Mouse (Mus musculus): ENCODE measurements around the gene Mlxip. TPM values are rescaled to one million over a fixed set of nuclear protein-coding genes. Genes with fewer than 3 reads are reported as not detected.
A peak's percentile ranks its signal among the peaks of the same experiment; 100 is the strongest.

The Mlxip gene
- polyA plus RNA-seq, 1 experiment: 24.1 TPM

GRCm38 (mm10) chr5:123427556-123427955 lies 33.0 kb downstream of the Mlxip start:
- H3K4me3 ChIP-seq (ENCODE audit: insufficient read depth, low read length): no peak overlapping the region
- TF ChIP-seq POLR2A (IDR thresholded peaks at IDR 0.05; ENCODE audit: low read depth, low read length): no peak
- no peak for TF ChIP-seq CTCF (IDR thresholded peaks at IDR 0.05; ENCODE audit: borderline replicate concordance, insufficient read depth, low read length)
- peak overlapping the region; percentile 30; the same call in 1 of the 2 replicates for H3K27ac ChIP-seq (ENCODE audit: insufficient read depth, low read length)
- H3K4me1 ChIP-seq (ENCODE audit: control insufficient read depth, insufficient read depth, low read length): peaks cover 4% of the 10 kb centered on the region

GRCm38 (mm10) chr5:123431524-123432304 lies 37.1 kb downstream of the Mlxip start:
- TF ChIP-seq CTCF (IDR thresholded peaks at IDR 0.05; ENCODE audit: borderline replicate concordance, insufficient read depth, low read length): no peak
- no peak for TF ChIP-seq POLR2A (IDR thresholded peaks at IDR 0.05; ENCODE audit: low read depth, low read length)
- Histone ChIP-seq H3K27ac (ENCODE audit: insufficient read depth, low read length) (no peak overlapping the region), H3K4me1 (ENCODE audit: control insufficient read depth, insufficient read depth, low read length) (peaks cover 9% of the 10 kb centered on the region)

GRCm38 (mm10) chr5:123432305-123432874 lies 37.8 kb downstream of the Mlxip start:
- Histone ChIP-seq H3K4me1 (ENCODE audit: control insufficient read depth, insufficient read depth, low read length) (peaks cover 9% of the 10 kb centered on the region), H3K27ac (ENCODE audit: insufficient read depth, low read length) (no peak overlapping the region), H3K4me3 (ENCODE audit: insufficient read depth, low read length) (no peak overlapping the region)
- TF ChIP-seq CTCF (IDR thresholded peaks at IDR 0.05; ENCODE audit: borderline replicate concordance, insufficient read depth, low read length) (no peak), POLR2A (IDR thresholded peaks at IDR 0.05; ENCODE audit: low read depth, low read length) (no peak)

More at GRCm38 (mm10) chr5:123431524-123432304, 37.1 kb downstream of the Mlxip start:
- H3K4me3 ChIP-seq (ENCODE audit: insufficient read depth, low read length): no peak overlapping the region

- H3K4me1 ChIP-seq (ENCODE audit: control insufficient read depth, insufficient read depth, low read length): peaks cover 9% of the 10 kb centered on the region
- no peak for TF ChIP-seq POLR2A (IDR thresholded peaks at IDR 0.05; ENCODE audit: low read depth, low read length)
- TF ChIP-seq CTCF (IDR thresholded peaks at IDR 0.05; ENCODE audit: borderline replicate concordance, insufficient read depth, low read length): no peak
- no peak overlapping the region for H3K4me3 ChIP-seq (ENCODE audit: insufficient read depth, low read length)
- H3K27ac ChIP-seq (ENCODE audit: insufficient read depth, low read length): no peak overlapping the region; the same call in 1 of the 2 replicates
Observed at GRCm38 (mm10) chr5:123436071-123436779, 41.6 kb downstream of the Mlxip start.

GRCm38 (mm10) chr5:123436780-123437175 lies 42.2 kb downstream of the Mlxip start:
- H3K27ac ChIP-seq (ENCODE audit: insufficient read depth, low read length): no peak overlapping the region
- TF ChIP-seq POLR2A (IDR thresholded peaks at IDR 0.05; ENCODE audit: low read depth, low read length): no peak
- TF ChIP-seq CTCF (IDR thresholded peaks at IDR 0.05; ENCODE audit: borderline replicate concordance, insufficient read depth, low read length): no peak
- H3K4me1 ChIP-seq (ENCODE audit: control insufficient read depth, insufficient read depth, low read length): peaks cover 9% of the 10 kb centered on the region
- no peak overlapping the region for H3K4me3 ChIP-seq (ENCODE audit: insufficient read depth, low read length)

GRCm38 (mm10) chr5:123438381-123438780 lies 43.8 kb downstream of the Mlxip start:
- peaks cover 4% of the 10 kb centered on the region; the same call in 1 of the 2 replicates for H3K4me1 ChIP-seq (ENCODE audit: control insufficient read depth, insufficient read depth, low read length)
- TF ChIP-seq CTCF (IDR thresholded peaks at IDR 0.05; ENCODE audit: borderline replicate concordance, insufficient read depth, low read length): no peak
- no peak for TF ChIP-seq POLR2A (IDR thresholded peaks at IDR 0.05; ENCODE audit: low read depth, low read length)
- no peak overlapping the region for H3K27ac ChIP-seq (ENCODE audit: insufficient read depth, low read length)
- no peak overlapping the region for H3K4me3 ChIP-seq (ENCODE audit: insufficient read depth, low read length)

- no peak overlapping the region for H3K4me3 ChIP-seq (ENCODE audit: insufficient read depth, low read length)
- peaks cover 4% of the 10 kb centered on the region; the same call in 1 of the 2 replicates for H3K4me1 ChIP-seq (ENCODE audit: control insufficient read depth, insufficient read depth, low read length)
- no peak overlapping the region for H3K27ac ChIP-seq (ENCODE audit: insufficient read depth, low read length)
- no peak for TF ChIP-seq POLR2A (IDR thresholded peaks at IDR 0.05; ENCODE audit: low read depth, low read length)
- TF ChIP-seq CTCF (IDR thresholded peaks at IDR 0.05; ENCODE audit: borderline replicate concordance, insufficient read depth, low read length): no peak
Observed at GRCm38 (mm10) chr5:123439312-123439711, 44.7 kb downstream of the Mlxip start.

- peak; percentile 15; the same call in 1 of the 2 replicates for TF ChIP-seq CTCF (IDR thresholded peaks at IDR 0.05; ENCODE audit: borderline replicate concordance, insufficient read depth, low read length)
- no peak for TF ChIP-seq POLR2A (IDR thresholded peaks at IDR 0.05; ENCODE audit: low read depth, low read length)
- no peak overlapping the region for H3K27ac ChIP-seq (ENCODE audit: insufficient read depth, low read length)
- H3K4me3 ChIP-seq (ENCODE audit: insufficient read depth, low read length): no peak overlapping the region
- peaks cover 4% of the 10 kb centered on the region; the same call in 1 of the 2 replicates for H3K4me1 ChIP-seq (ENCODE audit: control insufficient read depth, insufficient read depth, low read length)
Observed at GRCm38 (mm10) chr5:123439941-123440340, 45.3 kb downstream of the Mlxip start.

- TF ChIP-seq POLR2A (IDR thresholded peaks at IDR 0.05; ENCODE audit: low read depth, low read length) (no peak), CTCF (IDR thresholded peaks at IDR 0.05; ENCODE audit: borderline replicate concordance, insufficient read depth, low read length) (no peak)
- Histone ChIP-seq H3K4me3 (ENCODE audit: insufficient read depth, low read length) (no peak overlapping the region), H3K27ac (ENCODE audit: insufficient read depth, low read length) (no peak overlapping the region), H3K4me1 (ENCODE audit: control insufficient read depth, insufficient read depth, low read length) (peaks cover 3% of the 10 kb centered on the region; the same call in 1 of the 2 replicates)
Observed at GRCm38 (mm10) chr5:123440664-123441063, 46.1 kb downstream of the Mlxip start.
